Mouse (Mus musculus) G1E (cell line): ENCODE measurements around the gene Klf7.

ENCODE experiments used
- CTCF ChIP-seq: IDR thresholded peaks from 2 replicates; pipeline ENCODE4 v1.5.1; 2012; ENCODE audit warnings: low read depth, low read length, inconsistent platforms, mixed read lengths
- GATA1 ChIP-seq: IDR thresholded peaks from 2 replicates; pipeline ENCODE4 v1.6.1; 2012; ENCODE audit warnings: borderline replicate concordance, low read length, inconsistent platforms, mixed read lengths
- TAL1 ChIP-seq: conservative IDR thresholded peaks from 2 replicates; pipeline ENCODE4 v1.6.1; 2012; ENCODE audit warnings: low read depth, low read length, inconsistent platforms, mixed read lengths

- no peak for TF ChIP-seq CTCF
- no peak for TF ChIP-seq GATA1
- TF ChIP-seq TAL1, result no peak
These were observed 108.0 kb downstream of the Klf7 start for GRCm38 (mm10) chr1:64014091-64014490.
